Mouse (Mus musculus) ES-E14 (cell line): ENCODE results near the gene Nppa.

ENCODE experiments used
- CHD2 ChIP-seq: IDR thresholded peaks from 2 replicates; pipeline ENCODE4 v1.6.1; 2014; ENCODE audit warnings: mild to moderate bottlenecking, low read depth, low read length, inconsistent platforms
- HCFC1 ChIP-seq: IDR thresholded peaks from 2 replicates; pipeline ENCODE4 v1.6.1; 2012; ENCODE audit warnings: low read length, inconsistent platforms, borderline replicate concordance; ENCODE audit not compliant: insufficient read depth
- MAFK ChIP-seq: IDR thresholded peaks from 2 replicates; pipeline ENCODE4 v1.6.1; 2014; ENCODE audit warnings: mild to moderate bottlenecking, low read depth, low read length, inconsistent platforms; ENCODE audit not compliant: insufficient read depth
- ZC3H11A ChIP-seq: IDR thresholded peaks from 2 replicates; pipeline ENCODE4 v1.6.1; 2012; ENCODE audit warnings: low read depth, mild to moderate bottlenecking, inconsistent platforms, low read length, borderline replicate concordance
- ZNF384 ChIP-seq: IDR thresholded peaks from 2 replicates; pipeline ENCODE4 v1.6.1; 2012; ENCODE audit warnings: low read depth, low read length, inconsistent platforms

GRCm38 (mm10) chr4:147953590-147953989 lies 46.9 kb upstream of the Nppa start:
- no peak for TF ChIP-seq HCFC1
- no peak for TF ChIP-seq CHD2
- TF ChIP-seq ZNF384, result no peak
- TF ChIP-seq ZC3H11A, result no peak
- TF ChIP-seq MAFK, result no peak
